Comparison of ENCODE assay signal across 18 mouse cellular contexts in genomic region chr17:48790526-48790925, GRCm38 (mm10).
"Had no signal": no experiment of that assay in that cellular context is flagged by ENCODE, and none has a peak within 500 bp of the region (broad histone marks: within the 10 kb centered on the region; RNA-seq: fewer than 3 reads in every experiment).

No protein-coding gene starts in this region.

- H3K9ac ChIP-seq: liver, embryonic 13.5 days; midbrain, embryonic 13.5 days had no signal

- H3K27ac ChIP-seq: kidney, postnatal 0 days; layer of hippocampus, adult 2 months; left cerebral cortex, adult 2 months; liver, embryonic 13.5 days; midbrain, embryonic 13.5 days; stomach, postnatal 0 days had no signal

- H3K4me1 ChIP-seq: liver, embryonic 13.5 days; midbrain, embryonic 13.5 days had no signal

- DNase-seq: kidney, adult 2 months; kidney, postnatal 25 days; layer of hippocampus, adult 9-11 months; liver, embryonic 13.5 days; lung, adult 2 months; lung, postnatal 14 days; lung, postnatal 4 days; right cerebral cortex, postnatal 4 days; thymus, adult 2 months; thymus, postnatal 14 days; thymus, postnatal 4 days had no signal

- H3K9me3 ChIP-seq: liver, embryonic 13.5 days; midbrain, embryonic 13.5 days had no signal

- ATAC-seq: midbrain, embryonic 13.5 days; midbrain, embryonic 16.5 days had no signal

- H3K4me2 ChIP-seq: liver, embryonic 13.5 days; midbrain, embryonic 13.5 days had no signal

- H3K36me3 ChIP-seq: liver, embryonic 13.5 days; midbrain, embryonic 13.5 days had no signal

- H3K4me3 ChIP-seq: layer of hippocampus, adult 2 months; left cerebral cortex, adult 2 months; liver, embryonic 13.5 days; midbrain, embryonic 13.5 days; myocyte had no signal

- H3K27me3 ChIP-seq: liver, embryonic 13.5 days; midbrain, embryonic 13.5 days had no signal
